Mouse (Mus musculus) gastrocnemius, postnatal 14 days (tissue): ENCODE measurements around the gene Ppy. TPM values are rescaled to one million over a fixed set of nuclear protein-coding genes. Genes with fewer than 3 reads are reported as not detected.

Experiments
- DNase-seq: peaks from one replicate; pipeline ENCODE4 v3.0.0; 2021; ENCODE audit warnings: mixed read lengths
- intact Hi-C: fragments of 180-260 bp; cut with DNase I; formaldehyde crosslinking; loops from one replicate; pipeline ENCODE4 v1.15.1; 2025; ENCODE audit warnings: low total_unique reads
- total RNA-seq, 2 experiments: library from RNA; stranded (reverse); gene quantifications; 2 replicates each; pipeline ENCODE4 v1.2.3; 2021

Ppy gene
- total RNA-seq, 2 experiments from 2014 or later = not detected

DNA sequence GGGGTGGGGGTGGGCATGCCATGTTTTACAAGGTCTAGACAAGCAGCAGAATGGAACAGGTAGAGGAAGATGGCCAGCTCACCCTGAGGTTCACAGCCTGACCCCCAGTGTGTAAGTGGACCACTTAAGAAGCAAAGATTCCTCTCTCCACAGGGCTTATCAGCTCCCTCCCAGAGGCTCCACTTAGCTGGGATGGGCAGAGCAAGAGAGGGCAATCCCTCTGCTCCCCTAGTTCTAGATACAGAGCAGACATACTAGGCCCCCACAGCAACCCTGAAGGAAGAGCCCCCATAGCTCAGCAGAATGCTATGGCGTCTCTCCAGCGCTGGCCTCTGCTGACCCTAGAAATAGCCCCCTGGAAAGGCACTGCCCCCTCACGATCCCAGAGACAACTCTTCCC, 5.4 kb downstream of the Ppy start:
- intact Hi-C loops = no loop called here

DNA sequence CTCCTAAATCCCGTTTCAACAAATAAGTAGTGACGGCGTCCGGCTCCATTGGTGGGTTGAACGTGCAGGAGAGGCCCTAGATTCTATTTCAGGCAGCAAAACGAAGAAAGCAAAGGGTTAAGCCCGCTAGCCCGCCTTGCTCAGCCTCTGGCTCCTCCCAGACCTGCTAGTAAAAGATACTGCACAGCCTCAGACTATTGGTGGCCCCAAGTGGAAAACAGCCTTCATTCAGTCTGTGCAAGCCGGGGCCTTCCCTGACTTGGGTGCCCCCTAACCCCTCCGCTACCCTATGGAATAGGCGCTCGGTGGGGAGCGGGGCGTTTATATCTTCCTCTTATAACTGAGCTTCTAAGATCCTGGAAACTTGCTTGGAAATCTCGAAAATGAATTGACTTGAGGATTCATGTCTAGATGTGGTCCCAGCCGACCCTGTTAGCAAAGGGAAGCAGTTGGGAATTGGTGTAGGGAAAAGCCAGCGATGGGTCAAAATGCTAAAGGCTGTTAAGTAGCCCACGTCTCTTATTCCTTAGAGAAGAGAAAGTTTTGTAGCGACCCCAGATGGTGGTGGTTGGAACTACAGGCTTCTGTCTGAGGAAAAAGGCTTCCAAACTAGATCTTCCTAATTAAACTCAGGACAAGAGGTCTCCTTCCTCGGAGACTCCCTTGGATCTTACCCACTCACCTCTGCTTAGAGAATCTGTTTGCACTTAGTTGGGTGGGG, 11.9 kb downstream of the Ppy start:
- peak; percentile 34 for DNase-seq
- intact Hi-C loops = loop anchor here (2.0 kb wide), 1 partner anchor 28 kb away; no protein-coding TSS in a partner anchor

More for the DNA sequence above, 5.4 kb downstream of the Ppy start:
- no peak for DNase-seq

DNA sequence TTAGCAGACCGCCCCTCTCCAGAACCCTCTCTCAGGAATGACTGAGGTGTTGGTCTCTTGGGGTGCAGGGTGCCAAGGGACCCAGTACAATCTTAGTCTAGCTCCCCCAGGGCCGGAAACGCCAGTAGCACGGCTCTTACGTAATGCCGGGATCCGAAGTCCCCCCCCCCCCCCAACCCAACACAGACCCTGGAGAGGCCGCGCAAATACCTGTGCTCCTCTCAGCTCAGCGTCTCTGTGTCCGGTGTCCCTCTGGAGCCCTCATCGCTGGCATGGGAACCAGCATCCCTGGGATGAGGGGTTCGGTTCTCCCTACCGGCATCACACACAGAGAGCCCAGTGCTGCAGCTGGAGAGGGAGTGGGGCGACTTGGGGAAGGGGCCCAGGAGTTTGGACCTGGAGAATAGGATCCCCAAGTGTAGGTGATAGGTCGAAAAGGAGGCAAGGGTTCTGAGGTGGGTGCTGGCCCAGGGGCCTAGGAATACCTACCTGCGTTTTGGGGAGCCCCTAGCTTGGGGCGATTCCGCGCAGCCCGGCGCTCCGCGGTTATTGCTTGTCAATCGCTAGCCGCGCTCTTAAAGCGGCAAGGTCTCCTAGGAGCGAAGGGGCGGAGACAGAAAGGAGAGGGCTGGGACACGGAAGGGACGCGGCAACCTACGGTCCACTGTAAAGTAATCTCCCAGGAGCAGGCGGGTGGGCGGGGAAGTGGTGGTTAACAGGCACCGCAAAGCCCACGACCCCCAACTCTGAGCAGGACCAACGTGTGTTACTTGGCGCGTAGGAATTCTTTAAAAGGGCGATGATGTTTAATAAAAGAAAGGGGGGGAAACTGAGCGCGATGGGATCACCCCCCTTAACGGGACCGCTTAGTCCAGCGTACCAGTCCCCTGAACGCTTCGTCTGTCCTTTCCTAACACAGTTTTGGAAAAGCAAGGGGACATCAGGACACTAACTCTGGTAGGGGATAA, 12.9 kb downstream of the Ppy start, which contains the start of gene Mpp2:
Gene Mpp2 (minus strand): TSS at position 585 of the 968 bp plus-strand sequence.
- peak; percentile 58 for DNase-seq
- intact Hi-C loops = loop anchor here (2.0 kb wide), 1 partner anchor 27 kb away; no protein-coding TSS in a partner anchor

DNA sequence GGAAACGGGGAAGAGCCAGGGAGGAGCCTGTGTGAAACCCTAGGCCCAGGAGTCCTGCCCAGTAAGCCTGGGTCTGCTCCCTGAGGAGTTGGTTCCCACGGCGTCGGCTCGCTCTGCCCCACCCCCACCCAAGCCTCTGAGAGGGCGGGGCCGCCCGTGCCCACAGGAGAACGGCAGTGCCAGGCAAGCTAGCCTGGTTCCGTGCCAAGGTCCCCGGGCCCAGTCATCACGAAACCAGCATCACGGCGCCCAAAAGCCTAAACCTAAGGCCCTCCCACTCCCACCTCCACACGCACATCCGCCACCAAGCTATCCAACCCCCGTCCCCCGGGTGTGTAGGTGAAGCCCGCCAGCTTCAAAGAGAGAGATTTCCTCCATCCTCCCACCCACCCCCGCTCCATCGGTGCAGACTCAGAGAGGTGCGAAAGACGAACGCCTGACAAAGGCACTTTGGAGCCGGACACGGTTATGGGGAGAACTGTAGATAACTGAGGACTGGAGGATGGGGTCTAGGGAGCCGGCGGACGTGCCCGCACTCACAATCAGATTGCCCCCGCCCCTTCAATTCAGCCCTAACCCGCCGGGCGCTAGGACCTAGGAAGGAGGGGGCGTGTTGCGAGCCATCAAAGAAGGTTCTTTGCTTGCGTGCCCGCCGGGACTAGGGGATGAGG, 13.9 kb downstream of the Ppy start:
- DNase-seq = peak; percentile 41
- intact Hi-C loops = no loop called here

DNA sequence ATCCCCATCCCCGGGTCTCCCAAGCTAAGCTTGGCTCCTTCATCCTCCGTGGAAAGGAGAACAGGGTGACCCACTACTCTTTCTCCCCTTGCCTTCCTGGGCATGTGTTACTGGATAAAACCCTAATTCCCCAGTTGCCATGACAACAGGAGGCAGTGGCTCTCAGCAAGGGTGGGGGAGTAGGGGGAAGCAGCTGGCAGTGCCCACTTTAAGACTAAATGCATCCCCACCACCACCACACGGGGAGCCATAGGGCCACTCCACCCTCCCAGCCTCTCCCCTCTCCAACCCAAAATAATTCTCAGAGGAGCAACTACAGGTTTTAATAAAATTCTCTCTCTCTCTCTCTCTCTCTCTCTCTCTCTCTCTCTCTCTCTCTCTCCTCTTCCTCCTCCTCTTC, 14.8 kb downstream of the Ppy start:
- intact Hi-C loops = no loop called here
- no peak for DNase-seq

DNA sequence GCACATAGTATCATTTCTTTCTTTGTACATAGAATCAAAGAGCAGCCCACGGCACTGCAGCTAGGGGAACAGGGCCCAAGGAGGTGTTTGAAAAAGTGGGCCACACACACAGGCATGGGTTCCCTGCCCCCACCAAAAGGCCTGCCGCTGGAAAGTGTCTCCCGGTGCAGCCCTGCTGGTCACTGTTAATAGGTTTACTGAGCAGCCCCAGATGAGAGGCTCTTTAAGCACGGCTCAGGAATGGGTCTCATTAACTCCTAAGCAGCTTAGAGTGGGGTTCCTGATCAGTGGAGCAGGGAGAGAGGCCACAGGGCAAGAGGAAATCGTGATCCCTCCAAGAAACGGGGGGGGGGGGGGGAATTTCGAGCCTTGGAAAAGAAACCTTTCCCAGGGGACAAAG, 17.0 kb downstream of the Ppy start:
- no peak for DNase-seq
- intact Hi-C loops = no loop called here

DNA sequence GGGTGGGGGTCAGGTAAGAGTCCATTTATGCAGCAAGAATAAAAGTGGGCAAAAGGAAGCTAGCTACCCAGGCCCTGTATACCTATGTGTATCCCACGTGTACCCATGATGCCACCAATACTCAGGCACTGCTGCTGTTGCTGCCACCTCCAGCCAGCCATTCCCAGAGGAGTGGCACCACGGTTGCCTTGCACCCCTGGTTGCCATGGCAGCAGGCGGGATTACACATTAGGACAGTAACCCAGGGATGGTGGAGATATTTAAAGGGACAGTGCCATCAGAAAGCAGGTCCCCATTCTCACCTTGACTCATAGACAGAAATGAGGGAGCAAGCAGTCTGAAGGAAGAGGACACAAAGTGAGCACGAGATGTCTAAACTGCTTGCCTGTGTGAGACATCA, 17.9 kb downstream of the Ppy start:
- intact Hi-C loops = no loop called here
- DNase-seq = no peak

DNA sequence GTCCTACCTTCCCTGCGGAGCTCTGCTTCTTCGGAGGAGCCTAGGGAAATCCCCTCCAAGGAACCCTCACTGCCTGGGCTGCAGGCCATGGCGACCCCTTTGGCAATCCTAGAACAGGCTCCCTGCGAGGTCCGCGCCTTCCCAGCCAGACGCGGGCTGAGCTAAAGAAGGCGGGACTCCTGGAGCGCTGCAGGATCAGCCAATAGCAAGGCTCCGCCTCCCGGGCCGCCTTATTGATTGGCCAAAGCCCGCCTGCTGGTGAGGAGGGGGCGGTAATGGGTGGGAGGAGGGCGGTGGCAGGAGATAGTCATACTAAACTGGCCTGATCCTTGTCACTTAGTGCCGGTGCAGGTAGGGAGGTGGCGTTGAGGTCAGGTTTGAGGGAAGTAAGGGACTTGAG, 18.8 kb downstream of the Ppy start:
- DNase-seq = peak; percentile 67
- intact Hi-C loops = no loop called here

DNA sequence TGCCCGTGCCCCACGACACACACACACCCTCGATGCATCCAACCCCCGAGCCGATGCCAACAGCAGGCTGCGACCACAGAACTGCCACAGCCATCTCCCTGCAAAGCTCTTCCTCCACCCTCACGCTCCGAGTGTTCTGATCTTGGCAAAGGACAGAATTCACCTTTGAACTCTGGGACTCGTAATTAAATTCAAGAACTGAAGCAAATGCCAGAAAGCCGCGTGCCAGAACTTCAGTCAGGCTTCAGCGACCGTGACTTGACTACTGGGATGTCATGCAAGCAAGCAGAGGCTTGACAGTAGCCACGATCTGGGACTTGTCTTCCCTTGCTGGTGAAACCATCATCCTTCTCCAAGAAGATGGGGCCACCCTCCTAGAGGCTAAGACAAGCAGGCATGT, 27.4 kb downstream of the Ppy start:
- intact Hi-C loops = no loop called here
- DNase-seq = no peak

DNA sequence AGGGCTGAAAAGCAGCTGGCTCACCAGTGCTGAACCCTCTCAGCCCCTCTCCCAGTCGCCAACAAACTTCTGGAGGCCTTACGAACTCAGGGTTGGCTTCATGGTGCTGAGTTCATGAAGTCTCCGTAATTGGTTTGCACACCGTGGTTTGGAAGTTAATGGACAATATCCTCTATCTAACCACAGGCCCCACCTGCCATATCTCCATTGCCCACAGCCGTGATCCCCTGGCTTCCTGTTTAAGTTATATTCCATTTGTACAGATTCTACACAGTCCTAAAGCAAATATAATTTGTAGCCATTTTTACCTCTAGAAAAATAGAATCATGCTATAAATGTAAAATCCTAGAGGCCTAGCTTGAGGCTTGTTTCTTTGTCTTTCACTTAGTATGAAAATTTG, 28.4 kb downstream of the Ppy start:
- DNase-seq = no peak
- intact Hi-C loops = no loop called here

DNA sequence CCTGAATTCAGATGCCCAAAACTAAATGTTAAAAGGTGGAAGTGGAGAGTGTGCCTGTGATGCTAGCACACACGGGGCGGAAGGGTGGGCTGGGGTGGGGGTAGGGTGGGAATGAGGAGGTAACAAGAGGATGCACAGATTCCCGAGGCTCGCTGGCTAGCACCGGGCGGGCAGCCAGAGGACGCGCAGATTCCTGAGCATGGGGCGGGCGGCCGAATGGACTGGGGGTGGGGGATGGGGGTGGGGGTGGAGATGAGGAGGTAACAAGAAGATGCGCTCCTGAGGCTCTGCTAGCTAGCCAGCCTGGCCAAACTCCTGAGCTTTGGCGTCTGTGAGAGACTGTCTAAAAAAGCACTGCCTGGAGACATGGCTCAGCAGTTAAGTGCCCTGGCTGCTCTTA, 30.7 kb downstream of the Ppy start:
- no peak for DNase-seq
- intact Hi-C loops = no loop called here

DNA sequence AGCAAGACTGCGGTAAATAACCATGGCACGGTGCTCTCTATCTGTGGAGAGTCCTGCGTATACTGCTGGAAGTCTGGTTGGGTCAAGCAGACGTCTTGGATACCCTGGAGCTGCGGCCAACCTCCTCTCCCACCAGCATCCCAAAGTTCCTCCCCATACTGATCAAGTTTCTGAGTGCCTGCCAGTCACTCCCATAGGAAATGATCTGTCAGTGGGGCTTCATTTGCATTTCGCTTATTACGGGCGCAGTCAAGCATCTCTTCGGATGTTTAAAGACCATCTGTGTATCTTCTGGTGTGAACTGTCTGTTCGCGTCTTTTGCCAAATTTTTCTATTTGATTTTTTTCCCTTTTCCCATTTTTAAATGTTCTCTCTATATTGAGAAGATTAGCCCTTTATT, 31.5 kb downstream of the Ppy start:
- intact Hi-C loops = no loop called here
- DNase-seq = no peak

DNA sequence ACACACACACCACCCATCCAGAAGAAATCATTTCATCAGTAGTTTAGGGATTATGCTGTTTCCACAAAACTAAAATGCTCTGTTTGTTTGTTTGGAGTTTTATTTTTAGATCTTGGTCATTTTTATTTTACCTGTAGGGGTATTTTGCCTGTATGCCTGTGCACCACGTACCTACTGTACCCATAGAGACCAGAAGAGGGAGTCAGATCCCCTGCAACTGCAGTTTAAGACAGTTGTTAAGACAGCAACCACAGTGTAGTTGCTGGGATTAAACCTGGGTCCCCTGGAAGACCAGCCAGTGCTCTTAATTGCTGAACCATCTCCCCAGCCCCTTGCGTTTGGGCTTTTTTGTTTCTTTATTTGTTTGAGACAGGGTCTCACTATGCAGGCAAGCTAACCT, 32.1 kb downstream of the Ppy start:
- no peak for DNase-seq
- intact Hi-C loops = no loop called here

DNA sequence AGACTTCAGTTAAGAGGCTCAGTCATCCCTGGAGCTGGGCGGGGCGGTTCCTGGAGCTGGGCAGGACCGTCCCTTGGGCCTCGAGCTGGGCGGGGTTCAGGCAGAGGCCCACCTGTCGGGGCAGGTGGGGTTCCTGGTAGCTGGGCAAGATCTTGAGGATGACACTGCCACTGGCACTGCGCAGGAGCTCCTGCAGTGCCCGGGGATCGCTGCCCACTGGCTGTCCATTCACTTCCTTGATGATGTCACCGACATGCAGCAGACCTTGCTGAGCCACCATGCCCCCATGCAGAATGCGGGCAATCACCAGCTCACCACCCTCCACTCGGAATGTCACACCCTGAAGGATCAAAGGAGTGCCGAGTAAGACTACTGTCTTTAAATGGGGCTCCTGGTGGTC, 38.0 kb downstream of the Ppy start:
- intact Hi-C loops = loop anchor here (5.0 kb wide), 1 partner anchor 74 kb away; no protein-coding TSS in a partner anchor
- no peak for DNase-seq

DNA sequence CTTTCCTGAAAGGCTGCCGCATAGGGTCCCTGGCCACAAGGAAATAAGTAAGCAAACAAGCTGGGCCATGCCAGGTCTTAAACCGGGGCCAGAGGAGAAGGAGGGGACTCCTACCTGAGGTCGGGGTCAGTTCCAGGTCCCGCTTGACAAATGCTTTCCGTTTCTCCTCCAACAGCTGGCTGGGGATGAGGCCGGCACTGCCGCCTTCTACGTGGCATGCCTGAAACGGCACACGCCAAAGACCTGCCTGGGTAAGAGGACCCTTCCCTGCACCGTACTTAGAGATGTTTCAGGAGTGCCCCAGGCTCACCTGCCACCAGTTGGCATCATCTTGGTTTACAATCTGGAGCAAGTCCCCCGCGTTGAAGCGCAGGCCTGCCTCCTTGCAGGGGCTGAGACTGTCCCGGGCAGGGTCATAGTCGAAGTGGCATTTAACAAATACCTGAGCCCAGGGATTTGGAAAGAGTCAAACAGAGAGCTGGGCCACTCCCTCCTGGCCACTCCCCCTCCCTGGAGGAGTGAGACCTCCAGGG, 39.1 kb downstream of the Ppy start:
- DNase-seq = no peak
- intact Hi-C loops = loop anchor here (2.0 to 5.0 kb wide), 2 partner anchors 27 to 75 kb away; partner anchors contain the start of gene Mpp2

DNA sequence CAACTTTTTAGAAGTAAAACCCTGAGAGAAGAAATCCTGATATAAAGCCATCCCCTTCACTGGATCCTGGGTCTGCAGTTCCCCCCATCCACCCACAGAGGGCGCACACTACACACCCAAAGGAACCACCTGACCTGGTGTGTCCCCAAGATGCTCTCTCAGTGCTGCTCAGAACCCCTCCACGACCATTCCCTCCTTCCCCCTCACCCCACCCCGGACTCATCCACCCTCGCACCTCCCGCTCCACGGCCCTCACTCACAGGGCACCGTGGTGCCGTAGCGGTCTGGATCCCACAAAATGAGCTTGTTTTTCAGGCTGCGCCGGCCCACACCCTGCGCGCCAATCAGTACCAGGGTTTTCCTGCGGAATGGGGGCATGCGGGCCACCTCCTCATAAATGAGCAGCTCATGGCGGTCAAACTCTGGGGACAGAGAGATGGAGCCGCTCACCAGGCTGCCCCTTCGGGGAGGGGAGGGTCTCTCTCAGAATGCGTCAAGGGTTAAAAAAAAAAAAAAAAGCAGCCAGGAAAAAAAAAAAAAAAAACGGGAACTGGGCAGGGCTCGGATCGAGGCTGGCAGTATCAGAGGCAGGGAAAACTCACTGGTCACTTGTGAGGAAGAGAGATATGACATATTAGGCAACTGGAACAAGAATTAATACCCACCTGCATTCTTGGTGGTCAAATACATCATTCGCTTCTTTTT, 39.7 kb downstream of the Ppy start:
- intact Hi-C loops = loop anchor here (2.0 to 5.0 kb wide), 2 partner anchors 27 to 76 kb away; partner anchors contain the start of gene Mpp2
- DNase-seq = peak; percentile 74

DNA sequence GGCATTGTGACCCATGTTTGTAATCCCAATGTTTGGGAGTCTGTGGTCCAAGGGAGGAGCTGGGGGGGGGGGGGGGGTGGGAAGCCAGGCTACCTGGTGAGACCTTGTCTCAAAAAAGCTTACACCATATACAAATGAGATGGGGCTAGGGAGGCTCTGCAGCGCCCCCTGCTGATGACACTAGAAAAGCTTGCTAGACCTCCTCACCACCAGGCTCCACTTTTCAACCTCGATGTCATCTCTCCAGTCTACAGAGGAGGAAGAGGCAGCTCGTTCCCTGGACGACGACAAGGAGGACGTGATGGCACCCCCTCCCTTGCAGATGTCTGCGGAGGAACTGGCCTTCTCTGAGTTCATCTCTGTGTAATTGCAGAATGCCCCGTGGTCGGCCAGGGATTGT, 47.3 kb downstream of the Ppy start:
- intact Hi-C loops = no loop called here
- peak; percentile 40 for DNase-seq

DNA sequence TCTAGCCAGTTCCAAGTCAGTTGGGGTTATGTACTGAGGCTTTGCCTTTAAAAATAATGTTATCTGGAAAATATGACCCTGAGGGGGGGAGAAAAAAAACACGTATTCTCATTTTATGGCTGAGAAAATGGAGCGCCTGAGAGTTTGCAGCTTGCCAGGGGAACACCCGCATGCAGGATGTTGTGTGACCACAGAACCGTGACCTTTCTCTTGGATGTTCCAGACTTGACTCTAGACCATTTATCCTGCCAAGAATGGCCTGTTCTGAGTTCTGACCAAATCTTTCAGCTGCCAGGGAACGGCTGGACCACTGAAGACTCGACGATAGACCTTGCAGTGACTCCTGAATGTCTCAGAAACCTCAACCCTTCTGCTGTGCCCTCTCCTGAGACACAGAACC, 47.9 kb downstream of the Ppy start:
- intact Hi-C loops = no loop called here
- DNase-seq = no peak

DNA sequence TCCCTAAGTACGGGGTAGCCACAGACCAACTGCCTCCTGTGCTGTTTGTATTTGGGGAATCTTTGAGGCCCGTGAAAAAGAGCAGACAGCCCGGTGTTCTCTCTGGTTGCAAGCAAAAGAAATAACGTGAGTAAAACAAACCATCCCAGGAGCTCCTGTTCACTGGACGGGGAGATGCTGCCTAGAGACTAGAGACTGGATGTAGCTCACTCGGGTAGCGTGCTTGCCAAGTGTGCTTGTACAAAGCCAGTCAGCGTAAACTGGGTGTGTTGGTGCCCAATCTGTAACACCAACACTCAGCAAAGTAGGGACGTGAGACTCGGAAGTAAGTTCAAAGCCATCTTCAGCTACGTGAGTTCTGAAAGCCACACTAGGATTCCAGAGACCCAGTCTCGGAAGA, 48.4 kb downstream of the Ppy start:
- no peak for DNase-seq
- intact Hi-C loops = no loop called here
